Mouse (Mus musculus) ES-Bruce4 (cell line): ENCODE results near the gene Gpc3. TPM values are rescaled to one million over a fixed set of nuclear protein-coding genes. Genes with fewer than 3 reads are reported as not detected.
"Not testable (repeated sequence)": the region's sequence is repeated elsewhere in the genome, so short reads cannot be mapped to it uniquely, and the experiment has no call there.

Source experiments
- H3K27ac ChIP-seq: 2 replicates; pipeline ENCODE4 v1.5.1; 2012; ENCODE audit warnings: low read length, inconsistent platforms; ENCODE audit not compliant: insufficient read depth
- H3K27me3 ChIP-seq: 2 replicates; pipeline ENCODE4 v1.6.1; 2012; ENCODE audit warnings: mild to moderate bottlenecking, low read length, inconsistent platforms; ENCODE audit not compliant: control insufficient read depth, poor library complexity, insufficient read depth, severe bottlenecking
- H3K36me3 ChIP-seq: 2 replicates; pipeline ENCODE4 v1.6.1; 2012; ENCODE audit warnings: inconsistent platforms, mild to moderate bottlenecking, low read length, moderate library complexity; ENCODE audit not compliant: control insufficient read depth, poor library complexity, insufficient read depth, severe bottlenecking
- H3K4me1 ChIP-seq: one replicate; pipeline ENCODE4 v1.8.1; 2011; ENCODE audit warnings: low read length; ENCODE audit not compliant: control insufficient read depth, insufficient read depth
- H3K4me3 ChIP-seq: 2 replicates; pipeline ENCODE4 v1.5.1; 2011; ENCODE audit warnings: low read depth, mild to moderate bottlenecking, low read length
- H3K9ac ChIP-seq: 2 replicates; pipeline ENCODE4 v1.6.1; 2012; ENCODE audit warnings: low read depth, mild to moderate bottlenecking, inconsistent platforms; ENCODE audit not compliant: poor library complexity, severe bottlenecking
- H3K9me3 ChIP-seq: replicated peaks from 2 replicates; pipeline ENCODE4 v1.6.1; 2012; ENCODE audit warnings: mild to moderate bottlenecking, low read length, inconsistent platforms; ENCODE audit not compliant: control insufficient read depth, poor library complexity, insufficient read depth, severe bottlenecking
- CTCF ChIP-seq: IDR thresholded peaks from one replicate; pipeline ENCODE4 v1.8.1; 2011; ENCODE audit warnings: low read depth, low read length
- EP300 ChIP-seq: IDR thresholded peaks from 2 replicates; pipeline ENCODE4 v1.6.1; 2011; ENCODE audit warnings: low read depth, low read length; ENCODE audit not compliant: insufficient read depth
- POLR2A ChIP-seq: IDR thresholded peaks from one replicate; pipeline ENCODE4 v1.8.1; 2011; ENCODE audit warnings: low read length; ENCODE audit not compliant: insufficient read depth
- polyA plus RNA-seq: library from polyadenylated mRNA; stranded (reverse); fragments of >200 nt; gene quantifications from 2 replicates; pipeline ENCODE4 v1.2.4, GENCODE M21; 2011; ENCODE audit warnings: low read depth; ENCODE audit not compliant: missing spikeins, insufficient read depth, insufficient read length

Gene Gpc3
- polyA plus RNA-seq, 1 experiment = 83.5 TPM

- Histone ChIP-seq H3K27me3 (no peaks in the 10 kb centered on the region), H3K36me3 (no peaks in the 10 kb centered on the region), H3K9me3 (no peaks in the 10 kb centered on the region), H3K27ac (no peak overlapping the region), H3K4me1 (no peaks in the 10 kb centered on the region), H3K9ac (no peak overlapping the region), H3K4me3 (no peak overlapping the region)
- TF ChIP-seq CTCF (no peak), EP300 (no peak), POLR2A (no peak)
These were observed 251.3 kb downstream of the Gpc3 start for GRCm38 (mm10) chrX:52362241-52363011.

DNA sequence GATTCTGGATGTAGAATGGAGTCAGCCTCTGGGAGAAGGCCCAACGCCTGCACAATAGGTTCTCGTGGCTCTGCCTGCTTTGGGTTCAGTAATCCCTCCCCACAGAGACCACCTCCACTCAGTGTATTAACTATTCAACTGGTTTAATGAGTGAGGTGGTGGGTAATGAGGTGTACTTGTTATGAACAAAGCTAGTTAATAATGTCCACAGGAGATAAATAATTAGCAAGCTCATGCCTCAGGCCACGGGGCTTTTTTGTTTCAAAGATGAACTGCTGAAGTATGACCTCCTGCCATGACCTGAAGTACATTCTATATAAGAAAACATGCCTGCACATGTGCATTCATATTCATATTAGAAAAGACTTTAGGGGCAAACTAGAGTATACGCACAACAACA, 260.8 kb downstream of the Gpc3 start:
- Histone ChIP-seq H3K9ac (no peak overlapping the region), H3K27me3 (no peaks in the 10 kb centered on the region), H3K27ac (no peak overlapping the region), H3K4me1 (peaks cover 4% of the 10 kb centered on the region), H3K4me3 (no peak overlapping the region), H3K36me3 (no peaks in the 10 kb centered on the region), H3K9me3 (peaks cover 21% of the 10 kb centered on the region)
- no peak for TF ChIP-seq CTCF
- no peak for TF ChIP-seq POLR2A
- TF ChIP-seq EP300 = no peak

DNA sequence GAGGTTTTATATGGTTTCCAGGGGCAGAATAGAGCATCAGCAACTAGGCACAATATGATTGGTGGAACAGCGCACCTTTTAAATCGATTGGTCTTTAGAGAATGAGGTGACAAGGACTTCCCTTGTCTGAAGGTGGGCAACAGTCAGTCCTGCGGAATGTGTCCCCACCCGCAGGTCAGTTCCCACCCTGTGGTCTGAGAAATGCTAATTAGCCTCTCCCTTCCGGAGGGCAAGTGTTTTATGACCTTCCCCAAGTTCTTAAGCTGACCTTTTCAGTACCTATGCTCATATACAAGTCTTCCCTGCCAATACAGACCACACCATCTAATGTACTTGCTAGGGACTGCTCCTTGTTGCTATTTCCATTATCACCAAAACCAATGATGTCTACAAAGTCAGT, 263.1 kb downstream of the Gpc3 start:
- Histone ChIP-seq H3K27ac (peak overlapping the region; percentile 91), H3K9me3 (peaks cover 21% of the 10 kb centered on the region)
- H3K9ac ChIP-seq, H3K36me3 ChIP-seq, H3K4me1 ChIP-seq, H3K27me3 ChIP-seq, H3K4me3 ChIP-seq: not testable (repeated sequence)
- TF ChIP-seq EP300 = peak; percentile 88

DNA sequence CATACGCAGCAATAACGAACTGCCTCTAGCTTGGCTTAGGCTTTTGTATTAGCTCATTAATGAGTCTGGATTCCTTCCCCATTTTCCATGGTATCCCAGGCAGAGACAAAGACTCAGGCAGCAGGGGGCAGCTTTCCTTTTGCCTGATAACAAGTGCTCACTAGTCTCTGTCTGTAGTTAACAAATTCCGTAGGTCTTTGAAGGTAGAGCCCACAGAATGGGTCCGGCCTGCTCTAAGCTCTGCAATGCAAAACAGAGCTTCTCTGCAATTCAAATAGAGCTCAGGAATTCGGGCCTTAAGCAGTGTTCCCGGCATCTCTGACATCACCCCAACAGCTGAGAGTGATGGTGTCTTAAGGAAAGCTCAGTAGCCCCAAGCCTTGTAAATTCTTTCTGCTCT, 265.0 kb downstream of the Gpc3 start:
- TF ChIP-seq POLR2A = no peak
- peak; percentile 88 for TF ChIP-seq EP300
- peak overlapping the region; percentile 58 for H3K27ac ChIP-seq
- no peak overlapping the region for H3K4me3 ChIP-seq
- H3K9ac ChIP-seq = no peak overlapping the region
- no peaks in the 10 kb centered on the region for H3K36me3 ChIP-seq
- H3K27me3 ChIP-seq = no peaks in the 10 kb centered on the region
- peaks cover 4% of the 10 kb centered on the region for H3K4me1 ChIP-seq
- peaks cover 20% of the 10 kb centered on the region for H3K9me3 ChIP-seq

GRCm38 (mm10) chrX:52344018-52344417, 269.7 kb downstream of the Gpc3 start:
- peaks cover 4% of the 10 kb centered on the region for H3K4me1 ChIP-seq
- no peak overlapping the region for H3K27ac ChIP-seq
- no peaks in the 10 kb centered on the region for H3K36me3 ChIP-seq
- TF ChIP-seq CTCF = no peak
- TF ChIP-seq EP300 = no peak
- TF ChIP-seq POLR2A = no peak
- no peak overlapping the region for H3K4me3 ChIP-seq
- H3K27me3 ChIP-seq = no peaks in the 10 kb centered on the region
- H3K9me3 ChIP-seq = no peaks in the 10 kb centered on the region
- no peak overlapping the region for H3K9ac ChIP-seq

GRCm38 (mm10) chrX:52340251-52340650, 273.5 kb downstream of the Gpc3 start:
- Histone ChIP-seq H3K27me3 (no peaks in the 10 kb centered on the region), H3K36me3 (no peaks in the 10 kb centered on the region), H3K9me3 (no peaks in the 10 kb centered on the region), H3K4me1 (no peaks in the 10 kb centered on the region), H3K27ac (no peak overlapping the region), H3K4me3 (no peak overlapping the region), H3K9ac (no peak overlapping the region)
- TF ChIP-seq CTCF (no peak), EP300 (no peak), POLR2A (no peak)
